ENCODE assay signal across 12 mouse cellular contexts in genomic region chr2:103894981-103895676, GRCm38 (mm10).
DNase-seq lines count a peak whose midpoint lies in the region; ATAC-seq and TF ChIP-seq lines count a peak whose summit lies in the region.
"Had no signal": no experiment of that assay in that cellular context is flagged by ENCODE, and none has a peak within 500 bp of the region (broad histone marks: within the 10 kb centered on the region; RNA-seq: fewer than 3 reads in every experiment).

No protein-coding gene starts in this region.

- no peaks in the 10 kb centered on the region for H3K9me3 ChIP-seq in lung, postnatal 0 days (ENCODE audit: low read length)
- no peaks in the 10 kb centered on the region for H3K9me3 ChIP-seq in liver, embryonic 13.5 days (replicated peaks)
- no peaks in the 10 kb centered on the region for H3K9me3 ChIP-seq in stomach, embryonic 16.5 days (replicated peaks; ENCODE audit: control insufficient read depth, low read length)
- H3K9me3 ChIP-seq: embryonic facial prominence, embryonic 12.5 days; neural tube, embryonic 15.5 days had no signal

- TF ChIP-seq CTCF in lung, postnatal 0 days (IDR thresholded peaks at IDR 0.05): no peak

- no peak overlapping the region for H3K4me2 ChIP-seq in lung, postnatal 0 days (replicated peaks; ENCODE audit: low read depth, low read length)
- peak overlapping the region; percentile 82 for H3K4me2 ChIP-seq in liver, embryonic 13.5 days
- H3K4me2 ChIP-seq in stomach, embryonic 16.5 days (ENCODE audit: low read depth, low read length): no peak overlapping the region
- H3K4me2 ChIP-seq: embryonic facial prominence, embryonic 12.5 days; neural tube, embryonic 15.5 days had no signal

- H3K36me3 ChIP-seq in lung, postnatal 0 days (ENCODE audit: insufficient read depth, low read length): no peaks in the 10 kb centered on the region
- H3K36me3 ChIP-seq in liver, embryonic 13.5 days: no peaks in the 10 kb centered on the region
- no peaks in the 10 kb centered on the region for H3K36me3 ChIP-seq in stomach, embryonic 16.5 days (ENCODE audit: control insufficient read depth, insufficient read depth, low read length)
- H3K36me3 ChIP-seq: embryonic facial prominence, embryonic 12.5 days; neural tube, embryonic 15.5 days had no signal

- no peak overlapping the region for H3K27ac ChIP-seq in lung, postnatal 0 days (ENCODE audit: low read length)
- H3K27ac ChIP-seq in liver, embryonic 13.5 days: peak overlapping the region; percentile 100
- H3K27ac ChIP-seq in stomach, embryonic 16.5 days (ENCODE audit: low read length): no peak overlapping the region
- H3K27ac ChIP-seq: embryonic facial prominence, embryonic 12.5 days; neural tube, embryonic 15.5 days had no signal

- ATAC-seq in lung, postnatal 0 days: no peak
- ATAC-seq in liver, embryonic 13.5 days (ENCODE audit: low read depth): 0 out of 2 replicates have a peak, but pooled peaks have one; percentile 5
- 0 out of 2 replicates have a peak, but pooled peaks have one; percentile 20 for ATAC-seq in stomach, embryonic 16.5 days (ENCODE audit: insufficient read depth, low FRiP score)
- ATAC-seq: intestine, postnatal 0 days; Patski had no signal

- no peaks in the 10 kb centered on the region for H3K27me3 ChIP-seq in lung, postnatal 0 days (replicated peaks; ENCODE audit: insufficient read depth, low read length)
- H3K27me3 ChIP-seq in liver, embryonic 13.5 days: no peaks in the 10 kb centered on the region
- no peaks in the 10 kb centered on the region for H3K27me3 ChIP-seq in stomach, embryonic 16.5 days (ENCODE audit: control insufficient read depth, insufficient read depth, low read length)
- H3K27me3 ChIP-seq: embryonic facial prominence, embryonic 12.5 days; neural tube, embryonic 15.5 days; Patski had no signal

- no peak overlapping the region for H3K4me3 ChIP-seq in lung, postnatal 0 days (ENCODE audit: low read depth, low read length)
- peak overlapping the region; percentile 55 for H3K4me3 ChIP-seq in liver, embryonic 13.5 days (replicated peaks)
- no peak overlapping the region for H3K4me3 ChIP-seq in stomach, embryonic 16.5 days (replicated peaks; ENCODE audit: low read length)
- H3K4me3 ChIP-seq: embryonic facial prominence, embryonic 12.5 days; neural tube, embryonic 15.5 days had no signal

- DNase-seq in adrenal gland, postnatal 14 days: peak; percentile 16
- no peak for DNase-seq in adrenal gland, postnatal 4 days (ENCODE audit: low spot score in 2 of 2)
- DNase-seq in lung, postnatal 25 days (ENCODE audit: low spot score): peak; percentile 38
- no peak for DNase-seq in lung, postnatal 0 days (ENCODE audit: low spot score)
- DNase-seq in liver, embryonic 13.5 days: peak; percentile 54
- no peak for DNase-seq in layer of hippocampus, adult 11-12 months (ENCODE audit: low spot score)
- DNase-seq in gastrocnemius, postnatal 10 days: no peak

- WGBS in lung, postnatal 0 days: 63% methylated on average over 12 of the region's 12 CpGs
- 21% methylated on average over 12 of the region's 12 CpGs for WGBS in liver, embryonic 13.5 days (ENCODE audit: insufficient replicate concordance)
- WGBS in stomach, embryonic 16.5 days: 61% methylated on average over 12 of the region's 12 CpGs

- no peaks in the 10 kb centered on the region for H3K4me1 ChIP-seq in lung, postnatal 0 days (ENCODE audit: insufficient read depth, low read depth, low read length)
- peaks cover 96% of the 10 kb centered on the region for H3K4me1 ChIP-seq in liver, embryonic 13.5 days (replicated peaks)
- peaks cover 16% of the 10 kb centered on the region; the same call in 1 of the 2 replicates for H3K4me1 ChIP-seq in stomach, embryonic 16.5 days (ENCODE audit: control insufficient read depth, insufficient read depth, low read length)

- no peak overlapping the region for H3K9ac ChIP-seq in lung, postnatal 0 days (replicated peaks; ENCODE audit: low read depth)
- H3K9ac ChIP-seq in liver, embryonic 13.5 days: peak overlapping the region; percentile 83
- no peak overlapping the region for H3K9ac ChIP-seq in stomach, embryonic 16.5 days (ENCODE audit: low read length)
- H3K9ac ChIP-seq: embryonic facial prominence, embryonic 12.5 days; neural tube, embryonic 15.5 days had no signal

- TF ChIP-seq EP300 in lung, postnatal 0 days (IDR thresholded peaks at IDR 0.05): no peak

Comparison
In these comparisons a context has a peak if more than half of its experiments do, and no peak if none do; other contexts are left out.
1. DNase-seq: peak in adrenal gland, postnatal 14 days (single experiment), lung, postnatal 25 days (single experiment) and liver, embryonic 13.5 days (single experiment); none in adrenal gland, postnatal 4 days (0 of 2), lung, postnatal 0 days (single experiment), layer of hippocampus, adult 11-12 months (single experiment) and gastrocnemius, postnatal 10 days (single experiment).